Mouse (Mus musculus) CH12.LX (cell line): ENCODE results near the gene Best2.

ENCODE experiments used
- CHD2 ChIP-seq: IDR thresholded peaks from 2 replicates; pipeline ENCODE4 v1.6.1; 2011; ENCODE audit warnings: low read length, improper control_type of control experiment
- CTCF ChIP-seq, 2 experiments: IDR thresholded peaks in 1 of 2; conservative IDR thresholded peaks in 1 of 2; 2 replicates each; pipeline ENCODE4 v1.5.1; 2011 to 2012; ENCODE audit warnings: low read depth in 2 of 2, low read length in 2 of 2, improper control_type of control experiment in 1 of 2, inconsistent platforms in 1 of 2, mild to moderate bottlenecking in 1 of 2, moderate library complexity in 1 of 2
- EP300 ChIP-seq: IDR thresholded peaks from 2 replicates; pipeline ENCODE4 v1.6.1; 2011; ENCODE audit warnings: low read length, improper control_type of control experiment
- MXI1 ChIP-seq: IDR thresholded peaks from 2 replicates; pipeline ENCODE4 v1.6.1; 2011; ENCODE audit warnings: mild to moderate bottlenecking, low read depth, low read length, improper control_type of control experiment
- POLR2A ChIP-seq: IDR thresholded peaks from 2 replicates; pipeline ENCODE4 v1.6.1; 2011; ENCODE audit warnings: low read depth, mild to moderate bottlenecking, improper control_type of control experiment, low read length
- USF2 ChIP-seq: conservative IDR thresholded peaks from 2 replicates; pipeline ENCODE4 v1.6.1; 2011; ENCODE audit warnings: low read depth, low read length, improper control_type of control experiment

DNA sequence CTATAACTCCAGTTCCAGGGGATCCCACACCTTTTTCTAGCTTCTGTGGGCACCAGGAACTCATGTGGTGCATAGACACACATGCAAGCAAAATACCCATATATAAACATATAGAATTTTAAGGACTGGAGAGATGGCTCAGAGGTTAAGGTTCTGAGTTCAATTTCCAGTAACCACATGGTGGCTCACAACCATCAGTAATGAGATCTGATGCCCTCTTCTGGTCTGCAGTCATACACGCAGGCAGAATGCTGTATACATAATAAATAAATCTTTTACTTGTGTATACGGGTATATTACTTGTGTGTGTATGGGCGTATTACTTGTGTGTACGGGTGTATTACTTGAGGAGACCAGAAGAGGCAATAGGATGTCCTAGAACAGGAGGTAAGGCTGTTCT lies 50.4 kb downstream of the Best2 start:
- TF ChIP-seq POLR2A: no peak
- TF ChIP-seq USF2: no peak
- no peak for TF ChIP-seq EP300
- TF ChIP-seq CHD2: no peak
- peak; percentile 10 to 50; a peak in 2 of 4 replicates for TF ChIP-seq CTCF (conservative IDR thresholded peaks at IDR 0.05 in 1 of 2, IDR thresholded peaks at IDR 0.05 in 1 of 2; ENCODE audit: low read depth in 2 of 2, low read length in 2 of 2)
- no peak for TF ChIP-seq MXI1
